Mouse (Mus musculus): ENCODE measurements around the gene Mapkapk2.

DNA sequence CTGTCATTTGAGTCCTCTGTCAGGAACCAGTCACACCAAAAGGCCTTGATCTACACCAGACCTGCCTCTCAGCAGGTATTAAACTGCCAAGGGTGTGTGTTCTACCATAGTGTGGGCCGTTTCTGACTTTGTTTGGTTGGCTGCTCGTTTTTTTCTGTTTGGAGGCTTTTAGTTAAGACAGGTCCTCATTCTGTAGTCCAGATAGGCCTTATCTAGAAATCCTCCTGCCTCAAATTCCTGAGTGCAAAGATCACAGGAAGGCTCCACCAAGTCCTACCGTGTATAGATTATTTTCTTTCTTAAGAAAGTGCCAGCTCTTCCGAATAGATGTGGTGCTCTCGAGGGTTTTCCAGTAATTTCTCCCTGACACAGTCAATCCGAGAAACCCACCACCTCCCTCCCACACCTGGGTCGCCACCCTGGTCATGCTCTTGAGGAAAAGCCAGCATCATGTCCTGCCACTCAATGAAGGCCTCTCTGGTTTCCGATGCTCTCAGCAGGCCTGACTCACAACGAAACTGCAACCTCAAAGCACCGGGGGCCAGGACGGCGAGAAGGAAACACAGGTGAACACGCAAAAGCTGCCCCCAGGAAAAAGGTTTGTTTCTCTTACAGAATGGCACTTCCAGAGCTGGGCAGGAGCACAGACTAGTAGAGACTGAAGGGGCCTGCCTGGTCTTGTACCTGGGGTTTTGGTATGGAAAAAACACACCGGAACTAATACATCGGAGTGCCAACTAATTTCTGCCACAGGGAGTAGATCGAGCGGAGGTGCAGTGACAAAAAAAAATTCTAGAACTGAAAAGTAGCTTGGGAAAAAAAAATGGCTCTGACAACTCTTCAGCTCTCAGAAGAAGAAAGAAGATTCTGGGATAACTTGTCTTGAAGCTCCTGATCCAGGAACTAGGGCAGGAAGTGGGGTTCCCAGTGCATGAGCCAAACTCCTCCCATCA lies 87.1 kb downstream of the Mapkapk2 start:
- no peak for TF ChIP-seq CTCF (IDR thresholded peaks at IDR 0.05; ENCODE audit: borderline replicate concordance, insufficient read depth, low read depth, low read length)
- no peak for TF ChIP-seq POLR2A (IDR thresholded peaks at IDR 0.05; ENCODE audit: borderline replicate concordance, insufficient read depth, low read length)
